Mouse (Mus musculus) liver, adult (tissue): ENCODE measurements around the gene Zfp941.

Experiments
- GATA4 ChIP-seq: IDR thresholded peaks from 2 replicates; pipeline ENCODE4 v1.6.1; 2014; ENCODE audit warnings: mild to moderate bottlenecking, low read length; ENCODE audit not compliant: insufficient replicate concordance

The Zfp941 gene

GRCm38 (mm10) chr7:140821653-140822329 is at the start of gene Zfp941:
Zfp941 (minus strand) TSS chr7:140822178.
- TF ChIP-seq GATA4 = no peak

DNA sequence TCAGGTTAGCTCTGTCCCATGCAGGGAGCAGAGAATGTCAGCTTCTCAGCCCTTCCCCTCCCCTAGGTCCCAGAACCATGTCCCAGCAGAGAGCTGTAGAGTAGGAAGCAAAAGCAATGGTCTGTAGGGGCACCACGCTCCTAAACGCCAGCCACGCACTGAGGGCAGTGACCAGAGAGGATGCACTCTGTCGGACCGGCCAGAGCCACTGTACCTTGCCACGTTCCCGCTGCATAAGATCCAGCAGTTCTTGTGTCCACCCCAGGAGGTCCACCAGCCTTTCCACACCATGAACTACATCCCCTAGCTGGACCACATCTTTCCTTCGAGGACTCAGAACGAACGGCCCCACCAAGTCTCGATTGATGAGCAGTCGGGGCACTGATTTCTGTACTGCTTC is 42.8 kb upstream of the Zfp941 start:
- TF ChIP-seq GATA4 = no peak

DNA sequence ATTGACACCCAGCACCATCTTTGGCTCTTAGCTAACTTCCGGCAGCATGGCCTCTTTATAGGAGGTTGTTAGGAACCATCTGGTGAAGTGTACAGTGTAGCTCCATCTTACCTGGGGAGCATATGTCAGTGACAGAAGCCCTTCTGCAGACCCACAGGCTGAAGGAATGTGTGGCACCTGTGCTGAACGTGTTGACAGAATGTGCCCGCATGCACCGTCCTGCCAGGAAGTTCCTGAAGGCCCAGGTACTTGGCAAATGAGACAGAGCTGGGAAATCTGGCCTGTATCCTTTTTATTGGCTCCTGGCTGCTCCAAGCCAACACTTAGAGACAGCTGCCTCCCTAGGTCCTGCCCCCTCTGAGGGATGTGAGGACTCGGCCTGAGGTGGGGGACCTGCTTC is 38.8 kb upstream of the Zfp941 start:
- no peak for TF ChIP-seq GATA4

DNA sequence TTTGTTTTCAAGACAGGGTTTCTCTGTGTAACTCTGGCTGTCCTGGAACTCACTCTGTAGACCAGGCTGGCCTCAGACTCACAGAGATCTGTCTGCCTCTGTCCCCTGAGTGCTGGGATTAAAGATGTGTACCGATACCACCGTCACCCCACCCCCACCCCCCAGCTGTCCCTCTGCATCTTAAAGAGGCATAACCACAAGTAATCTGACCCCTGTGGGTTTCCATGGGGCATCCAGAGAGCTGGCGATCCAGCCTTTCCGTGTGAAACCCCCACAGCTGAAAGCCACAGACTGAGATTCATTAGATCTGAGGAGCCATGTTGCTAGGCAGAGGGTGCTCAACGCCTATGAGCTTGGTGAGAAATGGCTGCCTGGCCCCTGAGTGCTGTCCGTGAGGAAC is 38.0 kb upstream of the Zfp941 start:
- no peak for TF ChIP-seq GATA4

- no peak for TF ChIP-seq GATA4
Measured at GRCm38 (mm10) chr7:140858746-140859145, 36.8 kb upstream of the Zfp941 start.

GRCm38 (mm10) chr7:140857550-140858505 is 35.9 kb upstream of the Zfp941 start, which contains the start of gene Bet1l:
Bet1l (minus strand) TSS chr7:140857577.
- TF ChIP-seq GATA4 = no peak

DNA sequence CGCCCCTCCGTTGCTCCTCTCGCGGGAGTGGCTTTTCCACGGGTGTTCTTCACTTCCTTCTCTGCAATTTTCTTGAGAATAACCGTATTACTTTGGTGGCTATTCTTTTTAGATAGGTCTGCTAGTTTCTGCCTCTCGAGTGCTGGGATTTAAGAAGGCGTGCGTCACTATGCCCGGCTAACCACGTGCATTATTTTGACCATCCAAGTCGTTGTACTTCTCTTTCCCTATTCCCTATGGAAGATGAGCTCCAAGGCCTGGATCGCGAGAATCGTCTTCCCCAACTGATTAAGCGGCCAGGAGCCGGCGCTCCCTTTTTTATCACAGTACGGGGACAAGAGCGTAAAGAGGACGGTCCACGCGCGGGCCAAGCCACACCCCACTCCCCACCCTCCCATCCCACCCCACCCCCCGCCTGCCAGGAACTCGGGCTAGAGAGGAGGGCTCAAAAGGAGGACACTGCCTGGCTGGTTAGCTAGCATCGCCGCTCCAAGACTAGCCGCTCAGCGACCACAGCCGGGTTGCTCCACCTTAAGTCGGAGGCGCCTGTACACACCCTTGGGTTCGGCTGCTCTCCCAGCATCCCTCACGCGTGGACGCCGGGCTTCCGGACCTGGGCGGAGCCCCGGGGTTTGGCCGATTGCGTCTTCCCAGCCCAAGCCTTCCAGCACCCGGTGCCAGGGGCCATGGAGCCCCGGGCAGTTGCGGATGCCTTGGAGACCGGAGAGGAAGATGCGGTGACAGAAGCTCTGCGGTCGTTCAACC is 35.0 kb upstream of the Zfp941 start, which contains the start of gene Ric8a:
Gene Ric8a, plus strand, starts transcription at position 173 of the 765 bp plus-strand sequence.
- TF ChIP-seq GATA4 = peak; percentile 33; the same call in 1 of the 2 replicates

DNA sequence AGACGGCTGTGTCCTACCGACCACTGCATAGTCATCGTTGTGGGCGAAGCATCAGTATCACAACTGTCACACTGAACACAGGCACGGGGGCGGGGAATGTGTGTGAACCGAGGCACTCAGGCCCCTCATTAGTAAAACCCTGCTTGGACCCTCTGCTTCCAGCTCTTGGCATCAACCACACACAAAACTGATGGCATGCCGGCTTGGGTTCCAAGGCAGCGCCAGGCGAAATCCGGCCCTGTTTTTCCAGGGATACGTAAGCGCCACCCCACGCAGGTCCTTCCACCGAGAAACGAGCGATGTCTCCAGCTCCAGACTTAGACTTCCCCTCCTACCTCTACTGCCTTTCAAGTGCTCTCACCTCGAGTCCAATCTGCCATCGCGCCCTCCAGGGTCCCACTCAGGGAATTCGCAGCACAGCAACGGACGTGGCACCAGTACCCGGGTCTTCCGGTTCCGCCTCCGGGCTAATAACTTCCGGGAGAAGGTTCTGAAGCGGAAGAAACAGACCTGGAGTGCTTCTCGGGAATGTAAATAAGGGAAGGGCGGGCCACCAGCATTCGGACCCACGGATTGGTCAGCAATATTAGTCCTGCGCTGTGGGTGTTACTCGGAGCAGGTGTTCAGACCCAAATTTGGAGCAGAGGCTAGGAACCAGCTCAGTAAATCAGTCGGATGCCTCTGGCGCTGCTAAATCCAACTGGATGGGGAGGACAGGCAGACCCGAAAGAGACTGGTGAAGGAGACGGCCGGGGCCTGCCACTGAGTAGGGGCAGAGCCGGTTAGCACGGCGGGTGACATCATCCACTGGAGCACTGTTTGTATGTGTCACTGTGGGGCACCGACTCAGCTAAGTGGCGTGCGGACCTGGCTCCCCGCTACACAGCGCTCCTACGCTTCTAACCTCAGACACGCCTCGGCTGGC is 34.1 kb upstream of the Zfp941 start, which contains the start of gene Gm45785:
Gene Gm45785, minus strand, starts transcription at position 472 of the 925 bp plus-strand sequence.
- TF ChIP-seq GATA4 = no peak

GRCm38 (mm10) chr7:140855181-140855580 is 33.2 kb upstream of the Zfp941 start:
- no peak for TF ChIP-seq GATA4

DNA sequence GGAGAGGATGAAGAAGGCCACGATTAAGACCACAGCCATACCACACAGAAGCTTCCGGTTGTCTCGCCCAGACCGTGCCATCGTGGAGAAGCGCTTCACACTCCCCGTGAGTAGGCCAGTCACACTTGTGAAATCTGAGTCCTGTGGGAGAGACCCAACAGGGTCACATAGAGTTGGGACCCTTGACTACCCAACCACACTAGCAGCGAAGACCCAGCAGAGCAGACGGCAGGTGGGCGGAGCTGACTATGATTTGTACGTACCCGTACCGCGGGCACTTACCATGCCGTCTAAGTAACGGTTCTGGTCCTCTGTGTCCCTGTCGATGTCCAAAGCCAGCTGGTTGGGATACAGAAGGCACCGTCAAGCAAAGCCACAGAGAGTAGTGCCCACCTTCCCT is 32.5 kb upstream of the Zfp941 start:
- no peak for TF ChIP-seq GATA4

GRCm38 (mm10) chr7:140853386-140853785 is 31.4 kb upstream of the Zfp941 start:
- no peak for TF ChIP-seq GATA4

DNA sequence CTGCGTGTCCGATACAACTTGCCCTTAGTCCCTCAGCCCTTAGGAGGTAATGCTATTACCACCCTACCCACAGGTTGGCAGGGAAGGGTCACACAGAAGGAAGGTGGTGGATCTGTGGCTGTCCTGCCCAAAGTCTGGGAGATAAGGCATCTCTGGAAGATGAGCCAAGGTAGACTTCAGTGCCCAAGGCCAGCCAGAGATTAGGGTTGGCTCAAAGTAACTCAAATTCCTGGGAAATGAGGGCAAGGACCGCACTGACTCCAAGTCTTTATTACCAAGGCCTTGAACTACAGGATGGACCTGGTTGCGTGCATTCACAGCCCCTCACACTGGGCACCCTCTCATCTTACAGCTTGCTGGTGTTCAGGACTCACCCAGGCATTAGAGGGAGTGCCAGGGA is 29.9 kb upstream of the Zfp941 start:
- no peak for TF ChIP-seq GATA4

- TF ChIP-seq GATA4 = no peak
Measured at GRCm38 (mm10) chr7:140848591-140848990, 26.6 kb upstream of the Zfp941 start.
